Mouse (Mus musculus): ENCODE data around the gene Ewsr1.

The Ewsr1 gene

DNA sequence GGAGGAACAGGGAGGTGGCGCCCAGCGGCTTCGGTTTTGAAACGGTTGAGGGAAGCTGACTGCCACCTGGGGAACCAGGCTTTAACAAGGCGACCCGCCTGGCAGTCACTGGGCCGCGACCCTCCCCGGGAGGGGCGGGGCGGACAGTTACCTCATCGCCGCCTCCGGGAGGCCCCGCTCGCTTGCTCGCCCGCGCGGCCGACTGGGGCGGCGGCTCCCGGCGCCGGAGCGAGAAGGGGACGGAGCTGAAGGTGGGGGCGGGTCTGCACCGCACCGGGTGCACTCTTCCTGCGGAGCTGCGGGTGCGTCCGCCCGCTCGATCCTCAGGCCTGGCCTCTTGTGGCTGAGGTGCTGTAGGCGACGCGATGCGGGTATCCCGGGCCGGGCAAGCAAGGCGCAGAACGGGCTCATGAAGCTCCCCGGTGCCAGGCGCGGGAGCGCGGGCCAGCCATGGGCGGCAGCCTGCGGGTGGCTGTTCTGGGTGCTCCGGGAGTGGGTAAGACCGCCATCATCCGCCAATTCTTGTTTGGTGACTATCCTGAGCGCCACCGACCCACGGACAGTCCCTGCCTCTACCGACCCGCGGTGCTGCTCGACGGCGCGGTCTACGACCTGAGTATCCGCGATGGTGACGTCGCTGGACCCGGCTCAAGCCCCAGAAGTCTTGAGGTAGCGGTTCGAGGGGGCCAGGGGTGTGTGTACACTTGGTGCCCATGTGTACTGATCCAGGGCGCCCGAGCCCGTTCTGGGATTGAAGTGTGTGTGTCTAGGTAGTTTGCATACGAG, 41.0 kb downstream of the Ewsr1 start, which contains the start of gene Rasl10a:
Rasl10a (plus strand) TSS at position 273 of the 786 bp plus-strand sequence.
- no peak for DNase-seq (ENCODE audit: low spot score)

DNA sequence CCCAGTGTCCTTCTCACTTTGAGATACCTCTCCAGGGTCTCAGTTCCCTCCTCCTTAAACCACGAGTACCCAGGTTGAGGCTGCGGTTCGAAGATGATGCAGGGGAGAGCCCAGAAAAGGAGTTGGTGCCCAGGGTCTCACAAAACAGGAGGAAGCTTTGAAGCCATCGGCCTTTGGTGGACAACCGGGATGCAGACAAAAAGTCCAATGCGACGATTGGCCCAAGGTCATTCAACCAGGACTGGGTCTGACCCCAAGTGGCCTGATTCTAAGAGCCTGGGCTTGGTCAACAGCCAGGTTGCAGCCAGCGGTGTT, 41.6 kb downstream of the Ewsr1 start:
- no peak for DNase-seq (ENCODE audit: low spot score)

DNA sequence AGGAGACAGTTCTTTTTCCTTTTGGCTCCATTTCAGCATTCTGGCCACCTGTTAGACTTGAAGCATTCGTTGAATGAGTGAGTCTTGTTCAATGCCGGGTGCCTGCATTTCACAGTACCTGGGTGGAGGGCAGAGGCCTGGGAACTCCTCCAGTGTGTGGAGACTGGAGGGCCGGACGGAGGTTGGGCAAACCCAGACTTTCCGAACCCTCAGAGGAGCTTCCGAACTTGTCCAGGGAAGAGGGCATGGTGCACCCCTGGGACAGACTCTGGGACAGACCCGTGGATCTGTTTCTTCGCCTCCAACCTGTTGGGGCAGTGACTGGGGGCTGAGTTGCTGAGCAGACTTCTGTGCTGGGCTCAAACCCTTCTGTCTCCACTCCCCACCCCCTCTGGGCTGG, 42.0 kb downstream of the Ewsr1 start:
- no peak for DNase-seq (ENCODE audit: low spot score)

DNA sequence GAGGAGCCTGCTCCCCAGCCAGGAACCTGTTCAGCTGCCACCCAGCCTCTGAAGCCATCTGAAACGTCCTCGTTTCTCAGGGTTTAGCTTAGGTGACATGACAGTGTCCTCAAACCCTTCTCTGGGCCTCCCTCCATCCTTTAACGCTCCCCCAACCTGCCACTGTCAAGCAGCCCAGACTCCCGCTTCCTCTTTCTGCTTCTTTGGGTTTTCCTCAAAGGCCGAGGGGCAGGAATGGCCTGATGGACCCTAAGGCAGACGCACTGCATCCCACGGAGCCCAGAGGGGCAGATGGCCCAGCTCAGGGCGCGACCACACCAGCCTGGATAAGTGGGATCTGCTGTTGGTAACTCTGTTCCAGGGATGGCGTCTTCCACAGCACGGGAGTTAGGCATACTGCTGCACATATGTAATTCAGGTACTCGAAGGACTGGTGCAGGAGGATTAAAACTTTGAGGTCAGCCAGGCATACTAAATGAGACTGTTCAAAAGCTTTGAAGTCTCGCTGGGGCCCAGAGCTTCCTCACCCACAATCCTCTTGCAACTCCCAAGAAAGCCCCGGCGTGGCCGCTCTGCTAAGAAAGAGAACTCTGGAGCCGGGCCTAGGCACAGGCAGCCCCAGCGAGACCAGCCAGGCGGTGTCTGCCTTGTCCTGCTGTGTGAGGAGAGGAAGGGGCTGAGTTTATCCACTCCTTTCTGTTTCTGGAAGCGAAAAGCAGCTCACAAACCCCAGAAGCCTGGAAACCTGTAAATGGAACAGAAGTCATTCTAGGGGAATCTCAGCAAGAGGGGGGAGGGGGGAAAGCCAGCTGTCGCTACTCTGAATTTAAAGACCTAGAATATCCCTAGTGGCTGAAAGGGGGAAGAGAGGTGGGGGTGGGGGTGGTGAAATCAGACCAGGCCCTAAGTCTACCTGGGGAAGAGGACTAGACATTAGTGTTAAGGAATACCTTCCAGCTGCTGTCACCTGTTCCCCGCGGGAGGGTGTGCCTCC, 42.8 kb downstream of the Ewsr1 start:
- no peak for DNase-seq (ENCODE audit: low spot score)

DNA sequence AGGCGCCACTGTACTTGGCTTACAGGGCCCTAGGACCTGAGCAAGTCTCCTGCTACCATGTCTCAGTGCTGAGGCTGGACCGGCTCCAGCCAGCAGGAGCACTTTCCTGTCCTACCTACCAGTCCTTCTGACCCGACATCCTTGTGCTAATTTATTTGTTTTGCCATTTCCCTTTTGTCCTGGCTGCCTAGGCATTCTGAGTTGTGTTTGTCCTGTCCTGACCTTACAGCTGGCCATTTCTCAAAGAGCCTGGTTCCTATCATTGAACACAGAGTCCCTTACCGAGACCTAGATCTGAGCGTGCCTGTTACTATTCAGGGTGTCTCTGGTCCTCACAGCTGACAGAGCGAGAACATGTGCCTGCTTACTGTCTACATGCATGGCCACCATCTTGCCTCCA, 44.2 kb downstream of the Ewsr1 start:
- DNase-seq (ENCODE audit: low spot score) = no peak

DNA sequence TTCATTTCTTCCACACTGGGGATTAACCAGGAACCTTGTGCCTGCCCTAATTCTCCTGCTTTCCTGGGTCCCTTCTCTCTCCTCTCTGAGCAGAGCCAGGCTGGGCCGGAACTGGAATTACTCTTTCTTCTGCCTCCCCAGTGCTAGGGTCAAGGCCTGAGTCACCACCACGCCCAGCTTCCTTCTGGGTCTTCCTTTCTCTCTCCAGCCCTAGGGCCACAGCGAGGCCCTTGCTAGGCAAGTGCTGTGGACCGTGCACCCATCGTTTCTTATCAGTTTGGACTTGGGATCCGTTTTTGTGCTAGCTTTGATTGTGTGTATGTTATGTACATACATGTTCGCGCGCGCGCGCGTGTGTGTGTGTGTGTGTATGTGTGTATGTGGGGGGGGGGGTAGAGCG, 44.9 kb downstream of the Ewsr1 start:
- DNase-seq (ENCODE audit: low spot score) = no peak

DNA sequence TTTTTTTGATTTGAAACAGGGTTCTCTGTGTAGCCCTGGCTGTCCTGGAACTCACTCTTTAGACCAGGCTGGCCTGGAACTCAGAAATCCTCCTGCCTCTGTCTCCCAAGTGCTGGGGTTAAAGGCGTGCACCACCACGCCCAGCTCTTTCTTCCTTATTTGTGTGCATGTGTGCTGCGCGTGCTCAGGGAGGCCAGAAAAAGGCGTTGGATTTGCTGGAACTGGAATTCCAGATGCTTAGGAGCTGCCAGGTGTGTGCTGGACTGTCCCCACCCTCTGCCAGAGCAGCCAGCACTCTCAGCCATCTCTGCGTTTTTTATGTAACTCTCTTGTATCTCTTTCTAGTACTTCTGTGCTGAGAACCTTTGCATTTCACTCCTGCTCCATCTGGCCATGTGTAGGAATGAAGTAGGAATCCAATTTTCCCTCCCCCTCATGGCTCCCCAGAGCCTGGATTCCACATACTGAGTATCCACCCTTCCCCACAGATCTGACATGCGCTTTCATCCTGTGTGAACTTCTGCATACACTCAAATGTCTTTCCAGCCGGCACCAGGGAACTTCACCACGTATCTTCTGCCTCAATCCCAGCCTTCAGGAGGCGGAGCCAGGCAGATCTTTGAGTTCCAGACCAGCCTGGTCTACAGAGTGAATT, 46.7 kb downstream of the Ewsr1 start:
- no peak for DNase-seq (ENCODE audit: low spot score)

DNA sequence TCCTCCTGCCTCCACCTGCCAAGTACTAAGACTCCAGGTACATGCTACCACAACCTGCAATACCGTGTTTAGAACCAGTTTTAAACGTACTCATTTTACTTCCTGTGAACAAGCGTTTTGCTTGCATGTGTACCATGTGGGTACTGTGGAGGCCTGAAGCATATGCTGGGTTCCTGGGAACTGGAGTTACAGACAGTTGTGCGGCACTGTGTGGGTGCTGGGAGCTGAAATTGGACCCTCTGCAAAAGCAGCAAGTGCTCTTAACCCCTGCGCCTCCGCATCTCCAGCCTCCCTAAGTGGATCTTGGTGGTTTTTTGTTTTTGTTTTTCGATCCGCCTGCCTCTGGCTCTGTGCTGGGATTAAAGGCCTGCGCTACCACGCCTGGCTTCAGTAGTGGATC, 47.4 kb downstream of the Ewsr1 start:
- DNase-seq (ENCODE audit: low spot score) = no peak

DNA sequence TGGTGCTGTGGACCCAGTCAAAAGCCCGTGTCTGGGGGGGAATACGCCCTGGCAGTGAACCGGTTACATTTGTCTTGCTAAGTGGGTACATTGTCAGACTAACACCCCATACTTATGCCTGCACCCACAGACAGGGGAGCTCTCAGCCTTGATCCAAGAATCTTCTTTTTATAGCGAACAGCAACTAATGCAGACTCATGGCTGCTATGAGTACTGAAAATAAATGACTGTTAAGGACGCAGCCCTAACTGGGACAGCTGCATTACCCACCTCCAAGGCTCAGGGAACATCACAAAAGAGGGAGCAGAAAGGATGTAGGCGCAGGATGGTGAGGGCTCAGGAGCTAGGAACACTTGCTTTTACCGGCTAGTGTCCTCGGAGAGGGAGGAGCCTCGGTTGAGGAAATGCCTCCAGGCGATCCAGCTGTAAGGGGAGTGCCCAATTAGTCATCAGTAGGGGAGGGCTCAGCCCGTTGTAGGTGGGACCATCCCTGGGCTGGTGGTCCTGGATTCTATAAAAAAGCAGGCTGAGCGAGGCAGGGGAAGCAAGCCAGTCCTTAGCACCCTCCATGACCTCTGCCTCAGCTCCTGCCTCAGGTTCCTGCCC, 52.6 kb downstream of the Ewsr1 start:
- DNase-seq (ENCODE audit: low spot score) = no peak

DNA sequence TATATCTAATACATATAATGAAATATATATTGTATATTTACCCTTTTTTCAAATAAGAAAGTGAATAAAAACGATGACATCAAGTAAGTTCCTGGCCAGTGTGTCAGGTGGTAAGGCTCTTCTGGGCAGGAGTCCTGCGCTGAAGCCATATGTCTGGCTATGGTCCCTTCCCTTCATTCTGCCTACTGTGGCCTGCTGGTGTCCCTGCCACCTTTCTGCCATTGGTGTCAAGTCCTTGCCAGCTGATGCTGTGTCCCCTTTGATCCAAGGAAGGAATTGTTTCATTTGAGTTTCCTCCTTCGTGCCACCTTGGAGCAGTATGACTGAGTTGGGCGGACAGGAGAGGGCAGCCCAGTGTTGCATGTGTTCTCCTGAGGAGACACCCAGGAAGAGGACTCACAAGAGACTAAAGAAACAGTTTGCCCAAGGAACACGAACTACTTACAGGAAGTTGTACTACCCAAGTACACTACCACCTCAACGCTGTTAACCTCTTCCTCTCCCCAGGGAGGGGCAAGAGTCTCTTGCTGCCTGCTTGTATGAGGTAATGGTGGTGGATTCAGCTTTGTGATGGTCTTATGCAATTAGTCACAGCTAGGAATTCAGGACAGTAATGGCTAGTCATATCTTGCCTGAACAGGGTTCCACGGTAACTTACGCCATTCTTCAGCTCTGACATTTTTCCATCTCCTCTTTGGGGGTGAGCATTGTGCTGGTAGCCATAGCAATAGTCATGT, 56.3 kb downstream of the Ewsr1 start:
- no peak for DNase-seq (ENCODE audit: low spot score)

DNA sequence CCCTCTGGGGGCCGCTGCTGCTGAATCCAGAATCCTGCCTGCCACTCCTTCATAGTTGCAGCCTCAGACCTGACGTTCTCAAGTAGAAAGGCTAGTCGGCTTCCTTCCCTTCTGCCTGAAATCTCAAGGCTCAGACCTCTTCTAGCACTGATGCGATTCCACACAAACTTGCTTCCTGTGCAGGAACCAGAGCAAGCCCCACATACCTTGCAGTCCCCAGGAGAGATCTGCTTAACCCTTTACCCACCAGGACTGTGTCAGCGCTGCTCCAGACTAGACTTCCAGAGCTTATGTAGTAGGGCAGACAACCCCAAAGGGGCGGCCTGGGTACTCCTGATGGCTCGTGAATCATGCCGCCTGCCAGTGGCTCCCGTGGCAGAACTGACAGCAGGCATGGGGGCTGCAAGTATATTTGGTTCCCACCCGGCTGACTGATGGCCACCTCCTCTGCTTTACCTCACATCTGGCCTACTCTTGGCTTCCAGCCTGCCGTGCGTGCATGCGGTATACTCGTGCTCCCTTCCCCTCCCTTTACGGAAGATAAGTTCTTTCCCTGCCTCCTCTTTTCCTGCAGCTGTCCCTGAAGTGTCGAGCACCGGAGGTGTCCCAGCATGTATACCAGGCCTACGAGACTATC, 57.8 kb downstream of the Ewsr1 start:
- no peak for DNase-seq (ENCODE audit: low spot score)

DNA sequence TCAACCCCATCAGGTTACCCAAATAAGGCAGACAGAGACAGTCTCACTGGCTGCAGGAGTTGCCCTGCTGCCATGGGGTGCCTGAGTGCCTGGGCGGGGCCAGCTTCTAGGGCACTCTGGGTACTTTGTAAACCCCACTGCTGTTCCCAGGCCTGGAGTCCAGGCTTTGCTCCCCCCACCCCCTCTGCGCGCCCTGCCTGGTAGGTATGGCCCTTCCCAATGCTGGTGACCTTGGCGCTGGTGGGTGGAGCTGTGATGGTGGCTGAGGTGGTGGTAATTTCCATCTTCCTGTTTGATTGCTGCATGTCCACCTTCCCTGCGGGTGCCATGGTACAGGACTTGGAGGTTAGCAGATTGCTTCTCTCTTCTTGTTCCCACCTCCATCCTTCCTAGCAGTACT, 58.5 kb downstream of the Ewsr1 start:
- DNase-seq (ENCODE audit: low spot score) = no peak

DNA sequence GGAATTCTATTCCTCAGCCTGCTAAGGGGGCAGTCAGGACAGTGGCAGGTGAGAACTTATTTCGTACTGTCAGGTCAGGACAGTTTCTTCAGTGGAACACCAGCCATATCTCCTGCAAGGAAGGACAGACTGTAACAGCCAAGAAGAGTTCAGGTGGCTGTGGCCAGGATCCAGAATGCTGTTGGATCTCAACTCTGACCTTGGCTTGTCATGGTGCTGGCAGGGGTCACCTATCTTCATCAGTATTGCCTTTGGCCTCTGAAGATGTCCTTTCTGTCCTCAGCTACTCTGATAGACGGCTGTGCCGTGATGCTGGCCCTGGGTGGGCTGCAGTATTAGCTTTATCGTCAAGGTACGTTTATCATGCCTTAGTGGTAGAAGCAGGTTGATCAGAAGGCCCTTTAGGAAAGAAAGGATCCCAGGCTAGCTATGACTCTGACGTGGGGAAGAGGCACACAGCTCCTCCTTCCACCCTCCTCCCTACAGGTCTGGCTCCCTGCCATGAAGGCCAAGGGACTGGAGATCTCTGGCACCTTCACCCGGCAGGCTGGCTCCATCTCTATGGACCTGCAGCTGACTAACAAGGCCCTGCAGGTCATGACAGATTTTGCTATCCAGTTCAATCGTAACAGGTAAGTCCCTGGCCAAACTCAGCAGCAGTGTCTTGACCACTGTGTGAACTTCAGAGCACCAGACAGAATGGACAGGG, 61.8 kb downstream of the Ewsr1 start:
- DNase-seq (ENCODE audit: low spot score) = no peak

DNA sequence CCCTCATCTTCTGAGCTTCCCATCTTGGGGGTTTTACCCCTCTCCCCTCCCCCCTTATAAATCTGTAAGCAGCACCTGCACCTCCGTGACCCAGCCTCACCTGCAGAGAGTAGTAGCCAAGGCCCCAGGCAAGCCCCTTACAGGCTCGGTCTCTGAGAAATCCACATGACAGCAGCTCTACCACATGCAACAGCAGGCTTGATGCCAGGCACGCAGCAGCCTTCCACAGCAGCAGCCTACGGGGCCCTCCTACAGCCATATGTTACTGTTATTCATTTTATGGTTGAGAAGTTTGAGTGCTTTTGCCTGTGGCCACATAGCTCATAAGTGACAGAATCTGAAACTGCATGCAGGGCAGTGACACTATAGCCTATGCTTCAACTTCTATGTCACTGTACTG, 63.6 kb downstream of the Ewsr1 start:
- no peak for DNase-seq (ENCODE audit: low spot score)

DNA sequence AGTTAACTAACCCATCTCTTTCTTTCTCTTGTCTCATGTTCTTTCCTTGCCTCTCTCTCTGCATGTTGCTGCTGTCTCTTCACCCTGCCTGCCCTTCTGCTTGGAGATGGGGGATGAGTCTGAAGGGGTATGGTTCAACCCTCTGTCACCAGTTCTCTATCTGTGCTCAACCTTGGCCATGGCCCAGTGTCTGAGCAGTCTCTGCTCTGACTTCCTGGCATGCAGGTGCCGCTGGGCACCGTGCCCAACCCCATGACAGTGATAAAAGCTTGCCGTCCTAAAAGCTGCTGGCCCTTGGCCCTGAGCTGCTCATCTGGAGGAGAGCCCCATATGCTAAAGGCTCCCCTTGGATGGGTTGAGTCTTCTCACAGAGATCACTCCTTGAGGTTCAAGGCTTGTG, 65.9 kb downstream of the Ewsr1 start:
- no peak for DNase-seq (ENCODE audit: low spot score)

DNA sequence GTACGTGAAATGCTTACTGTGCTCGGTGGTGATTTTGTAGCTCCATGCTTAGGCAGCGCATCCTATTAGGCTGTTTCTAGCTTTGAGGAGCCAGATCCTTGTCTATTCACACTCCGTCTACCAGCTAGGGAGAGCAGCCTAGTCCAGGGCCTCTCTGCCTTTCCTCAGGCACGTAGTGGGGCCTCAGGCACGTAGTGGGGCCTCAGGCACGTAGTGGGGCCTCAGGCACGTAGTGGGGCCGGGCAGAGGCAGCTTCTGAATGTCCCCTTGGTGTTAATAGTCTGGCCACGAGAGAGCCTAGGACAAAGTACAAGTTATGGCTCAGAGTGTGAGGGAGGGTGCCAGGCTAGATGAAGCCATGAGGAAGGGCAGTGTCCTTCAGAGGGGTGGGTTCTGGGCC, 66.4 kb downstream of the Ewsr1 start:
- no peak for DNase-seq (ENCODE audit: low spot score)

DNA sequence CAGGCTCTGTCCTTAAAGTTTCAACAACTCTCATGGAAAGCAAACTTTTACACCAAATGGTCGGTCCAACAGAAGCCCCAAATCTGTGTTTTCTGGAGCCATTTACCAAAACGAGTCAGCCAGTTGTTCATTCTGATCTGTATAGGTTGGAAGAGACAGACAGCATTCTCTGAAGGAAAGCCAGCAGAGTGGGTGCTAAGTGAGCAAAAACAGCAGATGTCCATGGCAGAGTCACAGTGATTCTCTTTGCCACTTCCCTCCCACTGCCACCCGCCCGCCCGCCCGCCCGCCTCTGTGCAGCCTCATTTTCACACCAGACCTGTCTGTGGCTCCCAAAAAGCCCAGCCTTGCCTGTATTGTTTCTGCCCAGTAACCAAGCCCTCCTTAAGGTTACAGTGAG, 70.8 kb downstream of the Ewsr1 start:
- no peak for DNase-seq (ENCODE audit: low spot score)

DNA sequence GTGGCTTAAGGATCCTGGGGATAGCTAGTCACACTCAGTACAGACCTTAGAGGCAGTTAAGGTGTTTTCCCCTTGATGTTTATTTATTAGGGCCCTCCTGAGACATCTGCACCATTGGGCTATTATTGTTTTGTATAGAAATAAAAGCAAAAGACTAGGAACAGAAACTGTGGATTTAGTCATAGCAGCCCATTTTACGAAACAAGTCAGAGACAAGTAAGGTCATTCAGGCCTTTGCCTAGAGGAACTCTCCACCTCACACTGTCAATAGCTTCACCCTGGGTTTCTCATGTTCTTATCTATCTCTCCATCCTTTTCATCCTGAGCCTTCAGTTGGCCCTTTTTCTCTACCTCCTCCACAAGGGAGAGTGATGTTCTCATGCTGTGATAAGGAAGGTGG, 74.0 kb downstream of the Ewsr1 start:
- no peak for DNase-seq (ENCODE audit: low spot score)
